Mouse (Mus musculus) kidney, postnatal 0 days (tissue): ENCODE results near the gene Slc16a6. TPM values are rescaled to one million over a fixed set of nuclear protein-coding genes. Genes with fewer than 3 reads are reported as not detected.
A peak's percentile ranks its signal among the peaks of the same experiment; 100 is the strongest.

Source experiments
- ATAC-seq: fragments of 200-750 bp; cut with Nextera tagmentation; replicated peaks from 2 replicates; pipeline ENCODE4 v1.8.0; 2017; ENCODE audit warnings: low read depth, moderate number of reproducible peaks, moderate TSS enrichment, moderate library complexity; ENCODE audit not compliant: low FRiP score
- DNase-seq: peaks from one replicate; pipeline ENCODE4 v3.0.0-alpha.2; 2016; ENCODE audit warnings: low spot score
- H3K27ac ChIP-seq: fragments of 300-500 bp; sonication (generic); 2 replicates; pipeline ENCODE4 v1.5.1; 2014; ENCODE audit warnings: mild to moderate bottlenecking
- H3K27me3 ChIP-seq: fragments of 300-500 bp; sonication (generic); 2 replicates; pipeline ENCODE4 v1.6.1; 2014; ENCODE audit warnings: low read length, mixed read lengths; ENCODE audit not compliant: insufficient read depth
- H3K36me3 ChIP-seq: fragments of 300-500 bp; sonication (generic); 2 replicates; pipeline ENCODE4 v1.6.1; 2014; ENCODE audit warnings: low read length, mixed read lengths; ENCODE audit not compliant: insufficient read depth
- H3K4me1 ChIP-seq: fragments of 300-500 bp; sonication (generic); replicated peaks from 2 replicates; pipeline ENCODE4 v1.6.1; 2014; ENCODE audit warnings: antibody characterized with exemption, low read length, mixed read lengths; ENCODE audit not compliant: insufficient read depth
- H3K4me2 ChIP-seq: fragments of 300-500 bp; sonication (generic); 2 replicates; pipeline ENCODE4 v1.6.1; 2014; ENCODE audit warnings: mild to moderate bottlenecking, low read length, moderate library complexity, mixed read lengths
- H3K4me3 ChIP-seq: fragments of 300-500 bp; sonication (generic); replicated peaks from 2 replicates; pipeline ENCODE4 v1.5.1; 2014; ENCODE audit warnings: low read depth, low read length
- H3K9ac ChIP-seq: fragments of 300-500 bp; sonication (generic); 2 replicates; pipeline ENCODE4 v1.6.1; 2014; ENCODE audit warnings: low read depth, low read length
- H3K9me3 ChIP-seq: fragments of 300-500 bp; sonication (generic); replicated peaks from 2 replicates; pipeline ENCODE4 v1.6.1; 2016; ENCODE audit warnings: low read length, inconsistent platforms, mixed read lengths
- CTCF ChIP-seq: IDR thresholded peaks from 2 replicates; pipeline ENCODE4 v1.5.1; 2016; ENCODE audit warnings: antibody characterized with exemption, low read depth, mild to moderate bottlenecking, moderate library complexity
- WGBS: fragments of 180-500 bp; shearing (Covaris S2); extraction: QIAGEN DNeasy Blood & Tissue Kit; methylation state at CpG from one replicate; pipeline ENCODE4 v1.1.7; 2014; 5-methylcytosine and 5-hydroxymethylcytosine counted together
- polyA plus RNA-seq: library from polyadenylated mRNA; unstranded; fragments of >200 nt; fragmentation: Nextera tagmentation; extraction: Ambion mirVana; gene quantifications from 2 replicates; pipeline ENCODE4 v1.2.1, GENCODE M21; 2015

The Slc16a6 gene
- polyA plus RNA-seq, 1 experiment from 2014 or later: 5.3 TPM

DNA sequence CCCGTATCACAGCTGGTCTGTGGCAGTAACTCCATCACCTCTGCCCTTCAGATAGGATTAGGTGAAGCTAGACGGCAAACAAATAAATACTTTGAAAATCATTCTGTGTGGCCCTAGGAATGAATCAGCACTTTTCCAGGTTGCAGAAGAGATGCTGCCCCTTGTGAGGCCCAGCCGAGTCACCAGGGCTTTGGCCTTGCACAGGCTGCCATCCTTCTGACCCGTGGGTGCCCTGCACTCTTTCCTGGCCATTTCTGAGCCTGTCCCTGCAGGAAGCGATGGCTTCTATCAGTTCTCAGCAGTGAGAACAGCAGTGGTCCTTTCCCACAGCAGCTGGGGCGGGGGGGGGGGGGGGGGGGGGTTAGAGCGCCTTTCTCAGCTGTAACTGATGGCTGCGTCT, 36.5 kb downstream of the Slc16a6 start:
- no peak overlapping the region for H3K9ac ChIP-seq
- no peaks in the 10 kb centered on the region for H3K9me3 ChIP-seq
- H3K27ac ChIP-seq: no peak overlapping the region
- no peak overlapping the region for H3K4me3 ChIP-seq
- WGBS: 77% methylated on average over 8 of the region's 8 CpGs
- H3K4me1 ChIP-seq: 0 out of 2 replicates have a peak, but pooled peaks cover 3% of the 10 kb centered on the region
- no peak for TF ChIP-seq CTCF
- H3K4me2 ChIP-seq: no peak overlapping the region
- DNase-seq: no peak
- no peaks in the 10 kb centered on the region for H3K27me3 ChIP-seq
- ATAC-seq: no peak
- H3K36me3 ChIP-seq: peaks cover 15% of the 10 kb centered on the region; the same call in 1 of the 2 replicates

DNA sequence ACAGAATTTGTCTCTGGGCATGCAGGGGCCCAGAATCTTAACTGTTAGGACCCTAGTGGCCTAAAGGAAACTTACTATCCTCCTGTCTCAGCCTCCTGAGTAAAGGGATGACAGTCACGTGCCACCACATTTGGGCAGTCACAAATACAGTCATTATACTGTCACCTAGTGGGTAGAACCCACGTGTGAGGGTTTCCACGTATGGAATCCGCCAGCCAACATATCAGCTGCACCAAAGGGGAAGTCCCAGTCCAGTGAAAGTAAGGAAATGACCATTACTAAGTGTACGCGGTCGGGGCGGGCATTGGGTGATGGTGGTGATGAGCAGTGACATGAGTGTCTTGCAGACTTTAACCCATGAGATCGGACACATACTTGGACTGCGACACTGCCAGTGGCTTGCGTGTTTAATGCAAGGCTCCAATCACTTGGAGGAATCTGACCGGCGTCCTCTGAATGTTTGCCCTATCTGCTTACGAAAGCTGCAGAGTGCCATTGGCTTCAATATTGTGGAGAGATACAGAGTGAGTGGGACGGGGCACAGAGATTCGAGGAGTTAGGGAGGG, 39.1 kb downstream of the Slc16a6 start:
- H3K4me1 ChIP-seq: no peaks in the 10 kb centered on the region
- no peaks in the 10 kb centered on the region for H3K27me3 ChIP-seq
- H3K9ac ChIP-seq: no peak overlapping the region
- H3K4me3 ChIP-seq: no peak overlapping the region
- 91% methylated on average over 16 of the region's 16 CpGs for WGBS
- H3K36me3 ChIP-seq: peaks cover 26% of the 10 kb centered on the region
- no peak for TF ChIP-seq CTCF
- no peak overlapping the region for H3K27ac ChIP-seq
- DNase-seq: no peak
- H3K9me3 ChIP-seq: no peaks in the 10 kb centered on the region
- H3K4me2 ChIP-seq: no peak overlapping the region
- no peak for ATAC-seq

DNA sequence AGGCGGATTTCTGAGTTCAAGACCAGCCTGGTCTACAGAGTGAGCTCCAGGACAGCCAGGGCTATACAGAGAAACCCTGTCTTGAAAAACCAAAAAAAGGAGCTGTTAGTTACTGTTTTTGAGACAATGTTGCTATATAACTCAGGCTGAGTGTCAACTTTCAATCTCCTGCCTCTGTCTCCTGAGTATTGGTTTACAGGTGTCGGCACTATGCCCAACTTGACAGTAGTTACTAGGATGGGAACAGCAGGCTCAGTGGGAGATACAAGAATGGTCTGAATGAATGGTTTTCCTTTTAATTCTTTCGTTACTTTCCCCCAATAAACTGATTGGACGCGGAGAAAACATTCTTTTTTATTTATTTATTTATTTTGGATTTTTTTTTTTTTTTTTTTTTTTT, 46.0 kb downstream of the Slc16a6 start:
- Histone ChIP-seq H3K27ac (no peak overlapping the region), H3K9ac (no peak overlapping the region), H3K4me2 (no peak overlapping the region), H3K36me3 (peaks cover 14% of the 10 kb centered on the region), H3K9me3 (no peaks in the 10 kb centered on the region), H3K27me3 (no peaks in the 10 kb centered on the region), H3K4me1 (0 out of 2 replicates have a peak, but pooled peaks cover 4% of the 10 kb centered on the region), H3K4me3 (no peak overlapping the region)
- TF ChIP-seq CTCF: no peak
- ATAC-seq: no peak
- DNase-seq: no peak
- WGBS: 95% methylated on average over 5 of the region's 5 CpGs

DNA sequence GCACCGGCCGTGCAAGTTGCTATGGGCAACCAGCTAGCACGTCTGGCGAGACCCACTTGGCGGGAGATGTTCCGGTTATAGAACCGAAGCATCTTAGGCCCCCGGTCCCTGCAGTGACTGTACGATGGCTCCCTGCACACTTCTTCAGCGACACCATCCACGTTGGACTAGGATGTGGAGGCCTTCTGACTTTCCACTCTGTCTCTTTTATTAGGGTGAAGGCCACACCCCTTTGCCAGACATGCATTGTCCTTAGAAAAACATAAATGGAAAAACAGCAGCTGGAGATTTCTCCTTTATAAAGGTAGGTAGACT, 47.2 kb downstream of the Slc16a6 start:
- WGBS: under 1% methylated on average over 11 of the region's 11 CpGs

DNA sequence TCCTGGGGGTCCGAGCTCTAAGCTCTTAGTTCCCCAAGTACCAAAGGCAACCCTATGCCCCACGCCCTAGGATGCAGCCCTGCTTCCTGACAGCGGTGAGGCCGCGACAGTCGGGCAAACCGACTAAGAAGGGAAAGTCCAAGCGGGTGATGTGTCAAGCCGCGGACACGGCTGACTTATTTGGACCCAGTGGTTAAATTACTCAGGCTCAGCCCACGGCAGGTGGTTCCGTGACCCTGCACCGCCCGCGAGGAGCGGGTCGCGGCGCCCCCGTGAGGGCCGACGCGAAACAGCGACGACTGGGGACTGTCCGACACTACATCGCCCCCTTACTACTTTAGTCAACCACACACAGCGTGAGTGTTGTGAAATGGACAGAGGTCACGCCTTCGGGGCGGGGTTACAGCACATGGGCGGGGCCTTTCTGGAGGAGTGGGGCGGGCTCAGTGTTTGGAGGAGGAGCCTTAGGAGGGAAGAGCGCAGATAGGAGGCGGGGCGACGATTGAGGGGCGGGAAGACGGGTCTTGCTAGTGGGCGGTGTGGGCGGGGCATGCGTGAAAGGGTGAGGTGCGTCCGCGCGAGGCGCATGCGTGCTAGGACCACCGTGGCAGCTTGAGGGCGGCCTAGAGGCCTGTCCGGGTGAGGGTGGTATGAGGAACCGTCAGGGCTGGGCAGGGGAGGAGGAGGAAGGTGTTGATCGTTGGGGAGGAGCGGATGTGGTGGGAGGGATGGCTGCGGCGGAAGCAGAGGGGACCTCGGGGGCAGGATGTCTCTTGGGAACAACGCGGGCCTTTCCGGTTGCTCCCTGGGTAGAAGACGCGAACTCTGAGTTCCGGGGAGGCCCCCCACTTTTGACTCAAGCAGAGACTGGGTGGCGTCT, 47.8 kb downstream of the Slc16a6 start, which contains the start of gene Amz2:
Gene Amz2 (plus strand): TSS at position 555 of the 880 bp plus-strand sequence.
- Histone ChIP-seq H3K9ac (peak within 1 kb of the TSS; percentile 60), H3K27ac (peak within 1 kb of the TSS; percentile 69), H3K4me1 (0 out of 2 replicates have a peak, but pooled peaks cover 4% of the 10 kb centered on the region), H3K9me3 (no peaks in the 10 kb centered on the region), H3K27me3 (no peaks in the 10 kb centered on the region), H3K4me3 (peak within 1 kb of the TSS; percentile 43), H3K4me2 (peak within 1 kb of the TSS; percentile 48), H3K36me3 (peaks cover 14% of the 10 kb centered on the region; the same call in 1 of the 2 replicates)
- ATAC-seq: peak; percentile 96
- TF ChIP-seq CTCF: peak; percentile 90
- WGBS: under 1% methylated on average over 65 of the region's 65 CpGs
- DNase-seq: peak; percentile 99

More for the DNA sequence above, 47.2 kb downstream of the Slc16a6 start:
- ATAC-seq (no peak; the same call in 1 of the 2 replicates), DNase-seq (no peak)
- H3K9me3 ChIP-seq: no peaks in the 10 kb centered on the region
- H3K9ac ChIP-seq: peak overlapping the region; percentile 60
- H3K36me3 ChIP-seq: peaks cover 14% of the 10 kb centered on the region
- TF ChIP-seq CTCF: no peak
- H3K4me3 ChIP-seq: peak overlapping the region; percentile 43
- peak overlapping the region; percentile 48 for H3K4me2 ChIP-seq
- H3K27me3 ChIP-seq: no peaks in the 10 kb centered on the region
- H3K4me1 ChIP-seq: 0 out of 2 replicates have a peak, but pooled peaks cover 4% of the 10 kb centered on the region
- peak overlapping the region; percentile 69 for H3K27ac ChIP-seq

DNA sequence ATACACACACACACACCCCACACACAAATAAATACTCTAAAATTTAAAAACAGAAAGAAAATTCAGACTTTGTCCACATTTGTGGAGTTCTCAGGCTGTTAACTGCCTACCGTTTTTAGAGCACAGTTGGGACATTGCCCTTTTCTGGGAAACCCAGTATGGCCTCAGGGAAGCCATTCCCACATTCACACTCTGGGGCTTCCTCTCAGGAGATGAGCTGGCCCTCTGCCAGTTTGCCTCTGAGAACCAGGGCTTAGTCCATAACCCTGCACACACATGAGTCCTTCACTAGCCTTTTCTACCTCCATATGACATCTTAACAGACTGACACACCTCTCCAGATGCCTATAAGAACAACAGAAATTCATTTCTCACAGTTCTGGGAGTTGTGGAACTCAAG, 50.1 kb downstream of the Slc16a6 start:
- no peak for TF ChIP-seq CTCF
- Histone ChIP-seq H3K27ac (no peak overlapping the region), H3K4me3 (no peak overlapping the region), H3K27me3 (no peaks in the 10 kb centered on the region), H3K9me3 (no peaks in the 10 kb centered on the region), H3K36me3 (no peaks in the 10 kb centered on the region), H3K4me2 (no peak overlapping the region), H3K4me1 (0 out of 2 replicates have a peak, but pooled peaks cover 4% of the 10 kb centered on the region), H3K9ac (no peak overlapping the region)
- ATAC-seq (no peak), DNase-seq (no peak)
- WGBS: 52% methylated on average over 1 of the region's 1 CpGs
